Mouse (Mus musculus) brain, embryonic 14.5 days (tissue): ENCODE measurements around the gene Rhbdf2.

Experiments used
- CTCF ChIP-seq: fragments of 200-500 bp; IDR thresholded peaks from 2 replicates; pipeline ENCODE4 v1.5.1; 2012; ENCODE audit warnings: inconsistent platforms, mild to moderate bottlenecking, moderate library complexity, borderline replicate concordance; ENCODE audit not compliant: insufficient read depth, insufficient read length; ENCODE audit errors: extremely low read depth
- POLR2A ChIP-seq: fragments of 200-500 bp; IDR thresholded peaks from 2 replicates; pipeline ENCODE4 v1.6.1; 2012; ENCODE audit warnings: mild to moderate bottlenecking, inconsistent platforms, borderline replicate concordance; ENCODE audit not compliant: poor library complexity, insufficient read depth, insufficient read length, severe bottlenecking; ENCODE audit errors: extremely low read depth

DNA sequence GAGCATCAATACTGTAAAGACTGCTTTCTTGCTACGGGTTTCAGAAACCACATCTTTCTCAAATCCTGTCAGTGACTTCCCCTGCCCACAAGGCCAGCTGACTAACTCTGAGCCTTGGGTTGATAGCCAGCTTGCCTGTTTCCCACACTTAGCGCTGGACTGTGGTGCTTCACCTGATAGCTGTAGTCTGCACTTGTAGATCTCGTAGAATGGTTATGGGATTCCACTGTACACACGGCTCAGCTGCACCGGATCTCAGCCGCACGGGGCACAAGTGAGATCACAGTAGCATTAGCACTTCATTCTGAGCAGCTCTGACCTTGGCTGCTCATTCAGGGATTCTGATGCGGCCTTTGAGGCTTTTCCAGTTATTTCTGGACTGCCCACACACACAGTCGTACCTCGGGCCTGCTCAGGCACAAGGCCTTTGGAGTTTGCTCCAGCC, 41.6 kb upstream of the Rhbdf2 start:
- TF ChIP-seq CTCF = no peak
- TF ChIP-seq POLR2A = no peak
